Mouse (Mus musculus): Measurements from ENCODE around the gene Get4. TPM values are rescaled to one million over a fixed set of nuclear protein-coding genes. Genes with fewer than 3 reads are reported as not detected.

Gene Get4
- polyA plus RNA-seq, 1 experiment from 2014 or later = 187 TPM

GRCm38 (mm10) chr5:139290467-139291259, 38.5 kb downstream of the Get4 start:
- Histone ChIP-seq H3K9me3 (replicated peaks) (no peaks in the 10 kb centered on the region), H3K4me3 (no peak overlapping the region), H3K4me1 (peaks cover 11% of the 10 kb centered on the region), H3K36me3 (no peaks in the 10 kb centered on the region), H3K27ac (replicated peaks) (no peak overlapping the region), H3K27me3 (ENCODE audit: low read depth, poor library complexity, severe bottlenecking) (no peaks in the 10 kb centered on the region)
- 85% methylated on average over 12 of the region's 12 CpGs for WGBS
- no peak for DNase-seq (ENCODE audit: low spot score)

GRCm38 (mm10) chr5:139291811-139292560, 39.9 kb downstream of the Get4 start:
- Histone ChIP-seq H3K4me3 (no peak overlapping the region), H3K36me3 (no peaks in the 10 kb centered on the region), H3K27me3 (ENCODE audit: low read depth, poor library complexity, severe bottlenecking) (no peaks in the 10 kb centered on the region), H3K9me3 (replicated peaks) (no peaks in the 10 kb centered on the region), H3K4me1 (no peaks in the 10 kb centered on the region), H3K27ac (replicated peaks) (no peak overlapping the region)
- 71% methylated on average over 6 of the region's 6 CpGs for WGBS
- DNase-seq (ENCODE audit: low spot score) = no peak

GRCm38 (mm10) chr5:139294089-139294488, 42.0 kb downstream of the Get4 start:
- 80% methylated on average over 2 of the region's 2 CpGs for WGBS
- H3K9me3 ChIP-seq (replicated peaks) = no peaks in the 10 kb centered on the region

GRCm38 (mm10) chr5:139297092-139297491, 45.0 kb downstream of the Get4 start:
- no peak for DNase-seq (ENCODE audit: low spot score)
- 93% methylated on average over 10 of the region's 10 CpGs for WGBS
- H3K27ac ChIP-seq (replicated peaks) = no peak overlapping the region
- no peaks in the 10 kb centered on the region for H3K4me1 ChIP-seq
- H3K27me3 ChIP-seq (ENCODE audit: low read depth, poor library complexity, severe bottlenecking) = no peaks in the 10 kb centered on the region
- no peaks in the 10 kb centered on the region for H3K9me3 ChIP-seq (replicated peaks)
- H3K4me3 ChIP-seq = no peak overlapping the region
- no peaks in the 10 kb centered on the region for H3K36me3 ChIP-seq

More at GRCm38 (mm10) chr5:139294089-139294488, 42.0 kb downstream of the Get4 start:
- DNase-seq (ENCODE audit: low spot score) = no peak
- H3K4me1 ChIP-seq = no peaks in the 10 kb centered on the region
- H3K27me3 ChIP-seq (ENCODE audit: low read depth, poor library complexity, severe bottlenecking) = no peaks in the 10 kb centered on the region
- H3K27ac ChIP-seq (replicated peaks) = no peak overlapping the region
- H3K36me3 ChIP-seq = no peaks in the 10 kb centered on the region
- H3K4me3 ChIP-seq = no peak overlapping the region

GRCm38 (mm10) chr5:139297745-139298144, 45.6 kb downstream of the Get4 start:
- Histone ChIP-seq H3K27ac (replicated peaks) (0 out of 2 replicates have a peak overlapping the region, but pooled peaks have one; percentile 17), H3K4me3 (no peak overlapping the region), H3K27me3 (ENCODE audit: low read depth, poor library complexity, severe bottlenecking) (no peaks in the 10 kb centered on the region), H3K9me3 (replicated peaks) (no peaks in the 10 kb centered on the region), H3K36me3 (no peaks in the 10 kb centered on the region), H3K4me1 (no peaks in the 10 kb centered on the region)
- 85% methylated on average over 5 of the region's 5 CpGs for WGBS
- no peak for DNase-seq (ENCODE audit: low spot score)

GRCm38 (mm10) chr5:139302101-139302500, 50.0 kb downstream of the Get4 start:
- Histone ChIP-seq H3K4me3 (no peak overlapping the region), H3K27me3 (ENCODE audit: low read depth, poor library complexity, severe bottlenecking) (no peaks in the 10 kb centered on the region), H3K27ac (replicated peaks) (no peak overlapping the region), H3K9me3 (replicated peaks) (no peaks in the 10 kb centered on the region), H3K36me3 (no peaks in the 10 kb centered on the region), H3K4me1 (no peaks in the 10 kb centered on the region)
- no peak for DNase-seq (ENCODE audit: low spot score)
- WGBS = 87% methylated on average over 6 of the region's 6 CpGs

- Histone ChIP-seq H3K27me3 (ENCODE audit: low read depth, poor library complexity, severe bottlenecking) (no peaks in the 10 kb centered on the region), H3K4me3 (no peak overlapping the region), H3K36me3 (no peaks in the 10 kb centered on the region), H3K27ac (replicated peaks) (no peak overlapping the region), H3K4me1 (no peaks in the 10 kb centered on the region), H3K9me3 (replicated peaks) (no peaks in the 10 kb centered on the region)
- 90% methylated on average over 9 of the region's 9 CpGs for WGBS
- no peak for DNase-seq (ENCODE audit: low spot score)
Measured at GRCm38 (mm10) chr5:139303646-139304061, 51.5 kb downstream of the Get4 start.

- H3K4me3 ChIP-seq = no peak overlapping the region
- no peaks in the 10 kb centered on the region for H3K4me1 ChIP-seq
- no peak overlapping the region for H3K27ac ChIP-seq (replicated peaks)
- DNase-seq (ENCODE audit: low spot score) = no peak
- H3K36me3 ChIP-seq = no peaks in the 10 kb centered on the region
- H3K27me3 ChIP-seq (ENCODE audit: low read depth, poor library complexity, severe bottlenecking) = no peaks in the 10 kb centered on the region
- H3K9me3 ChIP-seq (replicated peaks) = no peaks in the 10 kb centered on the region
- 86% methylated on average over 3 of the region's 3 CpGs for WGBS
Measured at GRCm38 (mm10) chr5:139309946-139310345, 57.8 kb downstream of the Get4 start.

- no peak for DNase-seq (ENCODE audit: low spot score)
- no peak overlapping the region for H3K27ac ChIP-seq (replicated peaks)
- WGBS = 90% methylated on average over 4 of the region's 4 CpGs
- no peaks in the 10 kb centered on the region for H3K9me3 ChIP-seq (replicated peaks)
- no peaks in the 10 kb centered on the region for H3K36me3 ChIP-seq
- H3K27me3 ChIP-seq (ENCODE audit: low read depth, poor library complexity, severe bottlenecking) = no peaks in the 10 kb centered on the region
- no peak overlapping the region for H3K4me3 ChIP-seq
- H3K4me1 ChIP-seq = no peaks in the 10 kb centered on the region
Measured at GRCm38 (mm10) chr5:139310477-139310876, 58.4 kb downstream of the Get4 start.

- 94% methylated on average over 9 of the region's 9 CpGs for WGBS
- Histone ChIP-seq H3K27me3 (ENCODE audit: low read depth, poor library complexity, severe bottlenecking) (no peaks in the 10 kb centered on the region), H3K36me3 (no peaks in the 10 kb centered on the region), H3K4me1 (no peaks in the 10 kb centered on the region), H3K4me3 (no peak overlapping the region), H3K9me3 (replicated peaks) (no peaks in the 10 kb centered on the region), H3K27ac (replicated peaks) (no peak overlapping the region)
- no peak for DNase-seq (ENCODE audit: low spot score)
Measured at GRCm38 (mm10) chr5:139311822-139312221, 59.7 kb downstream of the Get4 start.

GRCm38 (mm10) chr5:139313536-139313935, 61.4 kb downstream of the Get4 start:
- DNase-seq (ENCODE audit: low spot score) = no peak
- H3K9me3 ChIP-seq (replicated peaks) = no peaks in the 10 kb centered on the region
- 89% methylated on average over 9 of the region's 9 CpGs for WGBS

GRCm38 (mm10) chr5:139314941-139315642, 63.0 kb downstream of the Get4 start:
- WGBS = 87% methylated on average over 12 of the region's 12 CpGs
- no peak overlapping the region for H3K27ac ChIP-seq (replicated peaks)
- DNase-seq (ENCODE audit: low spot score) = no peak

More at GRCm38 (mm10) chr5:139313536-139313935, 61.4 kb downstream of the Get4 start:
- Histone ChIP-seq H3K4me3 (no peak overlapping the region), H3K27ac (replicated peaks) (no peak overlapping the region), H3K36me3 (no peaks in the 10 kb centered on the region), H3K27me3 (ENCODE audit: low read depth, poor library complexity, severe bottlenecking) (no peaks in the 10 kb centered on the region), H3K4me1 (no peaks in the 10 kb centered on the region; the same call in 1 of the 2 replicates)

More at GRCm38 (mm10) chr5:139314941-139315642, 63.0 kb downstream of the Get4 start:
- no peaks in the 10 kb centered on the region for H3K27me3 ChIP-seq (ENCODE audit: low read depth, poor library complexity, severe bottlenecking)
- H3K4me1 ChIP-seq = no peaks in the 10 kb centered on the region; the same call in 1 of the 2 replicates
- H3K36me3 ChIP-seq = no peaks in the 10 kb centered on the region
- H3K4me3 ChIP-seq = no peak overlapping the region
- H3K9me3 ChIP-seq (replicated peaks) = no peaks in the 10 kb centered on the region
